Mouse (Mus musculus) midbrain, embryonic 11.5 days (tissue): ENCODE data around the gene Ssbp2. TPM values are rescaled to one million over a fixed set of nuclear protein-coding genes. Genes with fewer than 3 reads are reported as not detected.

Source experiments
- ATAC-seq: fragments of 200-750 bp; cut with Nextera tagmentation; 2 replicates; pipeline ENCODE4 v1.8.0; 2017; ENCODE audit warnings: moderate TSS enrichment, moderate library complexity; ENCODE audit not compliant: low FRiP score
- DNase-seq: peaks from one replicate; pipeline ENCODE4 v3.0.0; 2015; ENCODE audit warnings: low spot score; ENCODE audit errors: missing footprints
- H3K27ac ChIP-seq: fragments of 300-500 bp; sonication (generic); 2 replicates; pipeline ENCODE4 v1.5.1; 2014; ENCODE audit warnings: low read depth, low read length
- H3K27me3 ChIP-seq: fragments of 300-500 bp; sonication (generic); 2 replicates; pipeline ENCODE4 v1.6.1; 2014; ENCODE audit warnings: mild to moderate bottlenecking, low read length, moderate library complexity, mixed read lengths; ENCODE audit not compliant: control insufficient read depth, insufficient read depth
- H3K36me3 ChIP-seq: fragments of 300-500 bp; sonication (generic); 2 replicates; pipeline ENCODE4 v1.6.1; 2014; ENCODE audit warnings: mild to moderate bottlenecking, low read length, moderate library complexity, mixed read lengths; ENCODE audit not compliant: control insufficient read depth, insufficient read depth
- H3K4me1 ChIP-seq: fragments of 300-500 bp; sonication (generic); 2 replicates; pipeline ENCODE4 v1.6.1; 2014; ENCODE audit warnings: low read length; ENCODE audit not compliant: control insufficient read depth, insufficient read depth
- H3K4me2 ChIP-seq: fragments of 300-500 bp; sonication (generic); 2 replicates; pipeline ENCODE4 v1.6.1; 2014; ENCODE audit warnings: mild to moderate bottlenecking, moderate library complexity
- H3K4me3 ChIP-seq: fragments of 300-500 bp; sonication (generic); 2 replicates; pipeline ENCODE4 v1.5.1; 2014; ENCODE audit warnings: low read depth, low read length
- H3K9ac ChIP-seq: fragments of 300-500 bp; sonication (generic); 2 replicates; pipeline ENCODE4 v1.6.1; 2014; ENCODE audit warnings: low read length
- H3K9me3 ChIP-seq: fragments of 300-500 bp; sonication (generic); 2 replicates; pipeline ENCODE4 v1.6.1; 2016; ENCODE audit warnings: low read length; ENCODE audit not compliant: control insufficient read depth
- WGBS: fragments of 180-500 bp; shearing (Covaris S2); extraction: QIAGEN DNeasy Blood & Tissue Kit; methylation state at CpG from one replicate; pipeline ENCODE4 v1.1.7; 2014; 5-methylcytosine and 5-hydroxymethylcytosine counted together
- polyA plus RNA-seq: library from polyadenylated mRNA; unstranded; fragments of >200 nt; fragmentation: Nextera tagmentation; extraction: Ambion mirVana; gene quantifications from 2 replicates; pipeline ENCODE4 v1.2.1, GENCODE M21; 2014

Gene Ssbp2
- polyA plus RNA-seq, 1 experiment from 2014 or later: 167 TPM

DNA sequence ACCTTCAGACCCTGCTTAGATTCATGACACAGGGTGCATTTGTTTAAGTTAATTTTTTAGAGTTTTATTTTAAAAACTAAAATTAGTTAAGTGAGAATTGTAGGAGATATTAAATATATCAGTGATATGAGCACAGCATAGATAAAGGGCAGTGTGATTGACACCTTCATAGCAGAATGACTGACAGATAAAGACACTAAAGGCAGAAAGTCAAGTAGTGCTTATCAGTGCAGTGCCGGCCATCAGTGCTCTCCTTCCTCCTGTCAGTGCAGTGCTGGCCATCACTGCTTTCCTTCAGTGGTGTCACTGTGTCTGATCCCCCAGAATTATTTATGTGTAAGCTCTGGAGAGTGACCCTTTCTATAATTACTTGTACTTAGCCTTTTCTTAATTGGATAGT is 159.3 kb downstream of the Ssbp2 start:
- ATAC-seq: no peak
- 82% methylated on average over 1 of the region's 1 CpGs for WGBS
- H3K9ac ChIP-seq: no peak overlapping the region
- no peak overlapping the region for H3K4me3 ChIP-seq
- no peaks in the 10 kb centered on the region for H3K27me3 ChIP-seq
- H3K27ac ChIP-seq: no peak overlapping the region
- no peaks in the 10 kb centered on the region for H3K36me3 ChIP-seq
- no peaks in the 10 kb centered on the region for H3K9me3 ChIP-seq
- peak; percentile 12 for DNase-seq
- no peaks in the 10 kb centered on the region for H3K4me1 ChIP-seq
- H3K4me2 ChIP-seq: no peak overlapping the region

DNA sequence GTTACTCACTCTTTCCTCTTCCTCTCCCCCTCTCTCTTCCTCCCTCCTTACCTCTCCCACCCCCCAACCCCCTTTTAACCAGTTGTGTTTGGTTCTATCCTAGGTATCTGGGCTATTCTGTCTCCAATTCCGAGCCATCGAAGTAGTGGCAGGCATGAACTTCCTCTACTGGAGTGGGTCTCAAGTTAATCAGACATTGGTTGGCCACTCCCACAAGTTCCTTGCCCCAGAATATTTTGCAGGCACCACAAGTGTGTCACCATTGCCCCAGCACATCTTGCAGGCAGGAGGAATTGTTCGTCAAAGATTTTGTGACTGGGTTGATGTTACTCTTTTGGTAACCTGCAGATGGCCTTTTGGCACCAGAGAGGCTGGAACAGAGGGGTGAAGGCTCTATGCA is 160.5 kb downstream of the Ssbp2 start:
- Histone ChIP-seq H3K4me2 (no peak overlapping the region), H3K4me3 (no peak overlapping the region), H3K9me3 (no peaks in the 10 kb centered on the region), H3K4me1 (no peaks in the 10 kb centered on the region), H3K27ac (no peak overlapping the region), H3K9ac (no peak overlapping the region), H3K27me3 (no peaks in the 10 kb centered on the region), H3K36me3 (no peaks in the 10 kb centered on the region)
- ATAC-seq (no peak), DNase-seq (peak; percentile 61)
- 83% methylated on average over 3 of the region's 3 CpGs for WGBS

DNA sequence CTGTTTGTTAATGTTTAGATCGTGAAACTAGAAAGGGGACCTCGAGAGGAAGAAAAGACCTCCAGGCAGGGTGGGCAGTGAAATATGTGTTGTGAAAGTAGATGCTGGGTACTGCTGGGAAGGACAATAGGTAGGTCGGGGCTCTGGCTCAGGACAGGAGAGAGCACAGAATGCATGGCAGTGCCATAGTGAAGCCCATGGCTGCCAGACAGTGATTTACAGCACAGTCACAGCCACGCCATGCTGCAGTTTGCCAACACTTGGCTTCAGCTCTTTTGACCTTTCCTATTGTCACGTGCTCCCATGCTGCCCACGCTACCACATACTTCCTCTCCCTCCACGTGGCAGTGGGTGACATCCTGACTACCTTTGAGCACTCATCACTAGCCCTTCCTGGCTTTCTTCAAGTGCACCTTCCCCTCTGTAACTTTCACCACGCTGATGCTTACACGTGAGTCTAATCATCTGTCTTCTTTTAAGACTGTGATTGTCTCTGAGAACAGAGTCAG is 171.3 kb downstream of the Ssbp2 start:
- no peaks in the 10 kb centered on the region for H3K36me3 ChIP-seq
- H3K9me3 ChIP-seq: no peaks in the 10 kb centered on the region
- no peak overlapping the region for H3K4me2 ChIP-seq
- H3K27ac ChIP-seq: no peak overlapping the region
- no peak overlapping the region for H3K9ac ChIP-seq
- H3K27me3 ChIP-seq: no peaks in the 10 kb centered on the region
- WGBS: 88% methylated on average over 9 of the region's 9 CpGs
- DNase-seq (peak; percentile 47), ATAC-seq (no peak)
- no peaks in the 10 kb centered on the region for H3K4me1 ChIP-seq
- no peak overlapping the region for H3K4me3 ChIP-seq

DNA sequence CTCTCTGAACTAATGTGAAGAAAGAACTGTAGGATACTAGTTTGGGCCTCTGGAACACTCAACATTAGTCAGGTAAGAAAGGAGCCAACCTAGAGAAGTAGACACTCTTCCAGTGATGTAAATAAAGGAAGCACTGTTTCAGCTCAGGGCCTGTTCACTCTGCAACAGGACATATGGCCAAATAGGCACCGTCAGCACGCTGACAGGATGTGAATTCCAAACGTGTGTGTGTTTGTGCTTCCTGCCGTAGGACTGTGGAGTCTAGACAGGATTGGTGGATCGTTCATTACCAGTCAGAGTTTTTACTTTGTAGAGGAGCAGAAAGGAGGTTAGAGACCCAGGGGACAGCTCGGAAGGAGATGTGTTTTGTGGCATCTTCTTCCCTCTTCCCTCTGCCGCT is 174.0 kb downstream of the Ssbp2 start:
- H3K9ac ChIP-seq: no peak overlapping the region
- H3K4me2 ChIP-seq: no peak overlapping the region
- no peaks in the 10 kb centered on the region for H3K9me3 ChIP-seq
- H3K36me3 ChIP-seq: no peaks in the 10 kb centered on the region
- 82% methylated on average over 7 of the region's 7 CpGs for WGBS
- DNase-seq: no peak
- H3K4me1 ChIP-seq: no peaks in the 10 kb centered on the region
- H3K4me3 ChIP-seq: no peak overlapping the region
- H3K27me3 ChIP-seq: no peaks in the 10 kb centered on the region
- no peak overlapping the region for H3K27ac ChIP-seq
- no peak for ATAC-seq

DNA sequence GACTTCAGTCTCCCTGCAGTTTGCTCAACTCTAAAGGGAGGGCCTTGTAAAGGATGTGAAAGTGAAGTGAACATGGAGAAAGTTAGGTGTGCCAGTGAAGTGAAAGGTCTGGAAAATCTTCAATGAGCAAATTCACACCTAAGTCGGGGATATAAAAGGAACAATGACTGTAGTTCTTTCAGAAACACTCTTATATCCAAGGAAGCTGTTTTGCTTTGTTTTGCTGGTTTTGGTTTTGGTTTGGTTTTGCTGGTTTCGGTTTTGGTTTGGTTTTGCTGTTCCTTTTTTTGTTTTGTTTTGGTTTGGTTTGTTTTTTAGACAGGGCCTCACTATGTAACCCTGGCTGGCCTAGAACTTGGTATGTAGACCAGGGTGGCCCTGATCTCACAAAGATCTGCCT is 175.9 kb downstream of the Ssbp2 start:
- WGBS: 83% methylated on average over 2 of the region's 2 CpGs
- Histone ChIP-seq H3K4me1 (no peaks in the 10 kb centered on the region), H3K27me3 (no peaks in the 10 kb centered on the region), H3K9me3 (no peaks in the 10 kb centered on the region), H3K4me3 (no peak overlapping the region), H3K36me3 (no peaks in the 10 kb centered on the region), H3K4me2 (no peak overlapping the region), H3K27ac (no peak overlapping the region), H3K9ac (no peak overlapping the region)
- DNase-seq (peak; percentile 49), ATAC-seq (no peak)

DNA sequence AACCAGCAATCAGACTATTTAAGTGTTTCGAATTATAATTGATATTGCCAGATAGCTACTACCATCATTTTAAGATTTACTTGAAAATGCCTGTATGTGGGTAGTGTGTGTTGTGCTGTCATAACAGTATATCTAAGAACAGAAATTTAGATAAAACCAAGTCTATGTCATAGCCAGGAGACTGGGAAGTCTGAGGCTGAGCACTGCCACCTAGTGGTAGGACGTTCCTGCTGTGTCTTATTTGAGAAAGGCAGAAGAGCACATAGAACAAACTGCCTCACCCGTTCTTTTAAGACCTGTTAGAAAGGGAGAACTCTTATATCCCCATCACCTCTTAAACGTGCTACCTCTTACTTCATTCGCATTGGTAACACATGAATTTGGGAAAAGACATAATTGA is 176.7 kb downstream of the Ssbp2 start:
- ATAC-seq: peak; percentile 81
- 19% methylated on average over 5 of the region's 5 CpGs for WGBS

DNA sequence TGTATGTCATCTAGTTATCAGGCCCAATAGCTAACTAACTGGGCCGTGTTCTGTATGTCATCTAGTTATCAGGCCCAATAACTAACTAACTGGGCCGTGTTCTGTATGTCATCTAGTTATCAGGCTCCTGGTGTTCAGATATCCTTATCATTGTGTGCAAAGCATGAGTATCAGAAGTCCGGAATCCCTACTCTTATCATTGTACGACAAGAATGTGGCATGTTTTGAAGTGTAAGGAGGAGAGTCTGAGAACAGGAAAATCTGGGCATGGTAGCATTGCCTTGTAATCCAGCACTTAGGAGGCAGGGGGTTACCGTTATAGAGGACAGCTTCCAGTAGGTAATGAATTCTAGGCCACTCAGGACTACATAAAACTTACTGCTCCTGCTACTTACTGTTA is 178.8 kb downstream of the Ssbp2 start:
- Histone ChIP-seq H3K36me3 (no peaks in the 10 kb centered on the region), H3K27me3 (no peaks in the 10 kb centered on the region), H3K4me2 (no peak overlapping the region), H3K9ac (no peak overlapping the region), H3K4me3 (no peak overlapping the region), H3K9me3 (no peaks in the 10 kb centered on the region), H3K27ac (no peak overlapping the region), H3K4me1 (no peaks in the 10 kb centered on the region)
- 89% methylated on average over 4 of the region's 5 CpGs for WGBS
- DNase-seq (peak; percentile 79), ATAC-seq (no peak)

More for the DNA sequence above, 176.7 kb downstream of the Ssbp2 start:
- peak; percentile 97 for DNase-seq
- Histone ChIP-seq H3K27ac (no peak overlapping the region), H3K36me3 (no peaks in the 10 kb centered on the region), H3K27me3 (no peaks in the 10 kb centered on the region), H3K4me1 (no peaks in the 10 kb centered on the region), H3K4me3 (no peak overlapping the region), H3K9ac (no peak overlapping the region), H3K4me2 (no peak overlapping the region), H3K9me3 (no peaks in the 10 kb centered on the region)

DNA sequence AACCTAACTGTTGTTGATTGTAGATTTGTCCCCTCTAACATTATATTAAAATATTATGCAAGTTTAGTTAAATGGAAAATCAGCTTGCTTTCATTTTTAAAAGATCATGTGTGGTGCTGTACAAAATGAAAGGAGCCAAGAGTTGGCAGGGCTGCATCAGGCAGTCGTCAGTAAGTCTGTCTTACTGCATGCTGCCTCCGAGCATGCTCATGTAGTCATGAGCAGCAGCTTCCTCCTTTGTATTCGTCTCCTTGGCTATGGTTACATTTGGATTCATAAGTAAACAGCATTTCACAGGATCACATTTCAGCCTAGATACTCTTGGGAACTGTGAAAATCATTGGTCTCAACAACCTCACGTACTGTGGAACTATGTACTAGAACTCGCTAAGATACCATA is 180.1 kb downstream of the Ssbp2 start:
- H3K4me1 ChIP-seq: no peaks in the 10 kb centered on the region
- no peak overlapping the region for H3K4me3 ChIP-seq
- no peaks in the 10 kb centered on the region for H3K27me3 ChIP-seq
- no peak overlapping the region for H3K9ac ChIP-seq
- WGBS: 81% methylated on average over 5 of the region's 5 CpGs
- ATAC-seq (no peak), DNase-seq (peak; percentile 47)
- no peak overlapping the region for H3K27ac ChIP-seq
- no peaks in the 10 kb centered on the region for H3K9me3 ChIP-seq
- H3K36me3 ChIP-seq: no peaks in the 10 kb centered on the region
- H3K4me2 ChIP-seq: no peak overlapping the region

DNA sequence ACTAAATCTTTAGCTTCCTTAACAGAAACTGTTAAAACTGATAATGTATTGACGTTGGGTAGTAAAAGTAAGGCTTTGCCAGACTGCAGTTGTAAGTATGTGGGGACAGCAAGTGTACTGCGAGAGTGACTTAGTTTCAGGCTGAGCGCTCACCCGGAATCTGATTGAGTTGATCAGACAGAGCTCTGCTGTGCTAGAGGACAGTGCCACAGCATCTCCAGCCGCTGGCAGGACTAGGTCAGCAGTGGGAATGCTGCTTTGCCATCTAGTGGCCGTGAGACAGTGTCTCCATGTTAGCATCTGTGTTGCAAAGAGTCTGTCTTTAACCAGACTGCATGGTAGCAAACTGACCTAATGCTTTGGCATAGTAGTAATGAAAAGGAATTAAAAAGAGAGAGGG is 188.2 kb downstream of the Ssbp2 start:
- H3K9ac ChIP-seq: no peak overlapping the region
- 25% methylated on average over 6 of the region's 6 CpGs for WGBS
- no peak overlapping the region for H3K4me3 ChIP-seq
- DNase-seq (peak; percentile 85), ATAC-seq (peak; percentile 91)
- no peaks in the 10 kb centered on the region for H3K9me3 ChIP-seq
- no peaks in the 10 kb centered on the region for H3K4me1 ChIP-seq
- H3K4me2 ChIP-seq: no peak overlapping the region
- no peaks in the 10 kb centered on the region for H3K27me3 ChIP-seq
- no peaks in the 10 kb centered on the region for H3K36me3 ChIP-seq
- H3K27ac ChIP-seq: no peak overlapping the region

DNA sequence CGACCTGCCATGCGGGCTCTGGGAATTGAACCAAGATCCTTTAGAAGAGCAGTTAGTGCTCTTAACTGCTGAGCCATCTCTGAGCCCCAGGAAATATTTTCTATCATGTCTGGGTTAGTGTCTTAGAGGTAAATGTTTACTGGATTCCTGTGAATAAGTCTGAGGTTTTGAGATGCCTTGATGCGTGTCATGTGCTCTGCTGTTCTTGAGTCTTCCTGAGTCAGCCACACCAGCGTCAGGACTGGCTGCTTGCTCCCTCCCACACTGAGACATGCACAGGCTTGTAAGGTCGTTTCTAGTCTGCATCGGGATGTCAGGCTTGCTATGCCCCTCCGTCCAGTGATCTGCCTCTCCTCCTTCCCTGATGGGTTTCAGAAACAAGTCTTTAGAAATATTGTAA is 189.8 kb downstream of the Ssbp2 start:
- Histone ChIP-seq H3K36me3 (no peaks in the 10 kb centered on the region), H3K4me2 (no peak overlapping the region), H3K27ac (no peak overlapping the region), H3K4me1 (no peaks in the 10 kb centered on the region), H3K27me3 (no peaks in the 10 kb centered on the region), H3K9ac (no peak overlapping the region), H3K4me3 (no peak overlapping the region), H3K9me3 (no peaks in the 10 kb centered on the region)
- DNase-seq (peak; percentile 44), ATAC-seq (no peak)
- WGBS: 73% methylated on average over 7 of the region's 7 CpGs
